Mouse (Mus musculus): Measurements from ENCODE around the gene Unc5cl. TPM values are rescaled to one million over a fixed set of nuclear protein-coding genes. Genes with fewer than 3 reads are reported as not detected.

Unc5cl gene
- polyA plus RNA-seq, 1 experiment from 2014 or later = 0.33 TPM

DNA sequence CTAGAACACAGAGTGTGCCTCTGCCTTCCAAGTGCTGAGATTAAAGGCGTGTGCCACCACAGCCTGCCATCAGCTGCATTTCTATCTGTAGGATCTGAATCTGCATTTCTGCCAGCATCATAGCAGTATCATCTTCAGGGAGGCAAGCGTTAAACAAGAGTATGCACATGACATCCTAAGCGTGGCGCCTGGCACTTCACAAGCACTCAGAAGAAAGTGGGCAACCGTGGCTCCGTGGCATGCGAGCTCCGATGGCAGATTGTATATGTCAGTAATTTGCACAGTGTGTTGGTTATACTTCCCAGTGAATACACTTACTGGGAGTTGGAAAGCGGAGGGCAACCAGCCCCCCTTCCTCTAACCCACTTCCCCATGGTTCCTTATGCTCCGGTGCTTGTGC is 25.3 kb downstream of the Unc5cl start:
- 82% methylated on average over 10 of the region's 10 CpGs for WGBS
- Histone ChIP-seq H3K27me3 (no peaks in the 10 kb centered on the region), H3K9me3 (replicated peaks) (no peaks in the 10 kb centered on the region), H3K4me3 (no peak overlapping the region), H3K36me3 (no peaks in the 10 kb centered on the region), H3K9ac (no peak overlapping the region), H3K4me2 (no peak overlapping the region), H3K4me1 (replicated peaks) (no peaks in the 10 kb centered on the region), H3K27ac (no peak overlapping the region)
- ATAC-seq (replicated peaks; ENCODE audit: insufficient number of reproducible peaks, insufficient read depth, low FRiP score, low read depth) = no peak

DNA sequence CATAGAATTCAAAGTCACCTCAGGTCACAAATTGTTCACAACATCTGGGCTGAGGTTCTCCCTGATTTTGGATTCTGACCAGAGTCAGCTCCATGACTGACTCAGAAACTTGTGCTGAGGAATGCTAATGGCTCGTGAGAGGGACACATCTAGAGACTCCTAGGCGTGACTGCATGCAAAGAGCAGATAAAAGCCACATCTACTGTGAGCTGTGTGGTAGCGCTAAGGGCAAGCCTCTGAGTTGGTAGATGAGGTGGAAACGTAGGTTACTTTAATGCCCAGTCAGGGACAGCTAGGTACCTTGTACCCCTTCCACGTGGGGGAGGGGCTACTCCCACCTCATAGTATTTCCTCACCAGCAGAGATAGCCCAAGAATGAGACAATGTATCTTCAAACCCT is 29.1 kb downstream of the Unc5cl start:
- Histone ChIP-seq H3K27ac (no peak overlapping the region), H3K27me3 (no peaks in the 10 kb centered on the region), H3K4me1 (replicated peaks) (no peaks in the 10 kb centered on the region), H3K4me3 (no peak overlapping the region), H3K4me2 (no peak overlapping the region), H3K9ac (no peak overlapping the region), H3K36me3 (no peaks in the 10 kb centered on the region), H3K9me3 (replicated peaks) (no peaks in the 10 kb centered on the region)
- 59% methylated on average over 5 of the region's 5 CpGs for WGBS
- ATAC-seq (replicated peaks; ENCODE audit: insufficient number of reproducible peaks, insufficient read depth, low FRiP score, low read depth) = no peak

DNA sequence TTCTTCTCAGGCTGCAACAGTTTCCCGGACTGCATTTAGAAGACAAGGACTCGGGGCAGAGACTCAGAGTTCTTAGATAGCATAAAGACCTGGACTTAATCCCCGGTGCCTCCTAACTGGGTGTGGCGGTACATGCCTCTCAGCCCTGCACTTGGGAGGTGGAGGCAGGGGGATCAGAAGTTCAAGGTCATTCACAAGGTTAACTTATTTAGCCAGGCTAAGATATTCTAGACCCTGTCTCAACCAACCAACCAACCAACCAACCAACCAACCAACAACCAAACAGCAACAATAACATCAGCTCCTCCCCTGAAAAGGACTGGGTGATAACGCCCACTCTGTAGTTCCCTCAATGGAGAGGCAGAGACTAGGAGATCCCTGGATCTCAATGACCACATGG is 29.5 kb downstream of the Unc5cl start:
- H3K4me2 ChIP-seq = no peak overlapping the region
- H3K4me3 ChIP-seq = no peak overlapping the region
- H3K27me3 ChIP-seq = no peaks in the 10 kb centered on the region
- H3K9ac ChIP-seq = no peak overlapping the region
- ATAC-seq (replicated peaks; ENCODE audit: insufficient number of reproducible peaks, insufficient read depth, low FRiP score, low read depth) = no peak
- no peaks in the 10 kb centered on the region for H3K36me3 ChIP-seq
- no peaks in the 10 kb centered on the region for H3K4me1 ChIP-seq (replicated peaks)
- WGBS = 83% methylated on average over 5 of the region's 5 CpGs
- no peaks in the 10 kb centered on the region for H3K9me3 ChIP-seq (replicated peaks)
- H3K27ac ChIP-seq = no peak overlapping the region

DNA sequence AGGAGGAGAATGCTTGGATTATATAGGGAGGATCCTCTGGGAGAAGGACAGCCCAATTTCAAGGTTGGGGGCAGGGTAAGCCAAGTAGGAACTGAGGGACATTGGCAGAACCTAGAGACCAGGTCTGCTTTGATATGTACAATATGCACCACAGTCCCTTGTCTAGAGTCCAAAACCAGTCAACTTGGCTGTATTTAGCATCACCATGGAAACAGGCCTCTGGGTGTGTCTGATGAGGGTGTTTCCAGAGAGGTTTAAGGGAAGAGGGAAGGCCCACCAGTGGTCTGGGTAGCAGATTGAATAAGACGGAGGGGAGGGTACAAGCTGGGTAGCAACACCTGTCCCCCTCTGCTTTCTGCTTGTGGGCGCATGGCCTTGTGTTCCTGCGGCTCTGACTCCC is 34.8 kb downstream of the Unc5cl start:
- no peaks in the 10 kb centered on the region for H3K36me3 ChIP-seq
- no peaks in the 10 kb centered on the region for H3K27me3 ChIP-seq
- no peak overlapping the region for H3K9ac ChIP-seq
- no peaks in the 10 kb centered on the region for H3K4me1 ChIP-seq (replicated peaks)
- no peak overlapping the region for H3K4me2 ChIP-seq
- H3K4me3 ChIP-seq = no peak overlapping the region
- no peaks in the 10 kb centered on the region for H3K9me3 ChIP-seq (replicated peaks)
- WGBS = 82% methylated on average over 3 of the region's 3 CpGs
- H3K27ac ChIP-seq = no peak overlapping the region
- ATAC-seq (replicated peaks; ENCODE audit: insufficient number of reproducible peaks, insufficient read depth, low FRiP score, low read depth) = no peak

DNA sequence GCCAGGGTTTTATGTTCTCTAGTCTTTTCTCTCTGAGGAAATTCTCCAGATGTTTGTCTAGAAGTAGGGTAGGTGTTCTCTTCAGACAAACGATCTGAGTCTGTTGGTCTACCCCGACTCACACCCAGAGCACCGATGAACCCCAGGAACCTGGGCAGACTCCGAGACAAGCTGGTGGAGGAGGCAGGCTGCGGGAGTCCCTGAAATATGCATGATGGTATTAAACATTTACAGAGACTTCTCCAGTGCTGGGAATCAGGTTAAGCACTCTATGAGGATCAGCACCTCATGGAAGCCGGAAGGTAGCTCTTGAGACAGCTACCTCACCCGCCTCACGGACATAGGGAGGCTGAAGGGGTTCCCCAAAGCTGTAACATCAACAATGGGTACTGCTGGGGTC is 37.9 kb downstream of the Unc5cl start:
- no peaks in the 10 kb centered on the region for H3K36me3 ChIP-seq

DNA sequence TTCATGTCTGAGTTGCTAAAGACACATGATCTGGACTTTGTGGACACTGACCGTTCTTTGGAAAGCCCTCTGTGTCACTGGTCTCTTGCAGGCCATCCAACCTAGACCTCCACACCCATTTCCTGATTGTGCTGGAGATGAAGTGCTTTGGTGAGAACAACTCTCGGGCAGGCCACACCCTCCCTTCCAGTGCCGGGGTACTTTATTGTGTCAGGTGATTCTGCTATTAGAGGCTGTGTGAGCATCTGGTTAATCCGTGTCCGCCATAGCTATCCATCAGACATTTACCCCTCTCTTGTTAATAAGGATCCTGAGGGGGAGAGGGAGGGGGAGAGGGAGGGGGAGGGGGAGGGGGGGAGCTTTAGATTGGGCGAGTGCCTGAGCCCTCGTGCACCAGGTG is 38.9 kb downstream of the Unc5cl start:
- Histone ChIP-seq H3K4me1 (replicated peaks) (no peaks in the 10 kb centered on the region), H3K4me3 (no peak overlapping the region), H3K27me3 (no peaks in the 10 kb centered on the region), H3K4me2 (no peak overlapping the region), H3K9me3 (replicated peaks) (no peaks in the 10 kb centered on the region), H3K36me3 (no peaks in the 10 kb centered on the region), H3K9ac (no peak overlapping the region), H3K27ac (no peak overlapping the region)
- ATAC-seq (replicated peaks; ENCODE audit: insufficient number of reproducible peaks, insufficient read depth, low FRiP score, low read depth) = no peak
- whole genome bisulfite sequencing = 64% methylated on average over 7 of the region's 7 CpGs

More for the DNA sequence above, 37.9 kb downstream of the Unc5cl start:
- Histone ChIP-seq H3K4me1 (replicated peaks) (no peaks in the 10 kb centered on the region), H3K9ac (no peak overlapping the region), H3K9me3 (replicated peaks) (no peaks in the 10 kb centered on the region), H3K4me2 (no peak overlapping the region), H3K27ac (no peak overlapping the region), H3K27me3 (no peaks in the 10 kb centered on the region), H3K4me3 (no peak overlapping the region)
- WGBS = 85% methylated on average over 8 of the region's 8 CpGs
- no peak for ATAC-seq (replicated peaks; ENCODE audit: insufficient number of reproducible peaks, insufficient read depth, low FRiP score, low read depth)

DNA sequence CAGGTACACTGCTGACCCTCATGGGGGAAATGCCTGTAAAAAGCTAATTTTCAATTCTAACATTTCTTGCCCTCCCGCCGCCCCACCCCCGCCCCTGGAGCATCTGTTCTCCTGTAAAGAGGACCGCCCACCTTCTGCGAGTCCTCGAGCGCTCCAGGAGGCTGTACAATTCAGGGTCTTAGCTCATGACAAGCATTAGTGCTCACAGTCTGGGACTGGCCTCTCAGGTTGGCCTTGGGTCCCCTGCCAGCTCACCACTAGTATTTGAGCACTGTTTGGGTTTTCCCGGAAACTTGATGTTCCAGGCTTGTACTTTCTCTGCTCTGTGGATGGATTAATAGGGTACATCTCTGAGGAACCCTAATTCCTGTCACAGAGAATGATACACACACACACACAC is 39.3 kb downstream of the Unc5cl start:
- 56% methylated on average over 8 of the region's 8 CpGs for WGBS
- H3K9ac ChIP-seq = no peak overlapping the region
- no peaks in the 10 kb centered on the region for H3K36me3 ChIP-seq
- no peak overlapping the region for H3K4me2 ChIP-seq
- no peak overlapping the region for H3K4me3 ChIP-seq
- no peak for ATAC-seq (replicated peaks; ENCODE audit: insufficient number of reproducible peaks, insufficient read depth, low FRiP score, low read depth)
- H3K27ac ChIP-seq = no peak overlapping the region
- H3K27me3 ChIP-seq = no peaks in the 10 kb centered on the region
- H3K4me1 ChIP-seq (replicated peaks) = no peaks in the 10 kb centered on the region
- no peaks in the 10 kb centered on the region for H3K9me3 ChIP-seq (replicated peaks)

DNA sequence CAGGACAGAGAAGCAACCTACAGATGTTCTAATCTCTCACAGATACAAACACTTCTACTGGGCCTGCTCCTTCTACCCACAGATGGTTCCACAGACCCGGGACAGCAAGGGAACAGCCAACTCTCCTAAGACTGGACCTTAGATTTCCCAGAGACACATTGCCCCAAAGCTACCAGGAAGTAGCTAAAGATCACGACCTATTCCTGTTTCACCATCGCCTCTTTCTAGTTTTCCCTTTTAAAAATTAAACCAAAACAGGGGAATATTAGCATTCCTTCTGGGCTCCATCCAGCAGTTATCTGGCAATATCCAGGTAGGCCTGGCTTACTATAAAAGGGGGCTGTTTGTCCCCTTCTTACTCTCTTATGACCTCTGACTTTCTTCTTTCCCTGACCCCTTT is 43.3 kb downstream of the Unc5cl start:
- Histone ChIP-seq H3K27me3 (no peaks in the 10 kb centered on the region), H3K4me1 (replicated peaks) (no peaks in the 10 kb centered on the region), H3K9me3 (replicated peaks) (no peaks in the 10 kb centered on the region), H3K4me3 (no peak overlapping the region), H3K27ac (no peak overlapping the region), H3K9ac (no peak overlapping the region), H3K36me3 (no peaks in the 10 kb centered on the region), H3K4me2 (no peak overlapping the region)
- WGBS = 61% methylated on average over 3 of the region's 3 CpGs
- ATAC-seq (replicated peaks; ENCODE audit: insufficient number of reproducible peaks, insufficient read depth, low FRiP score, low read depth) = no peak

DNA sequence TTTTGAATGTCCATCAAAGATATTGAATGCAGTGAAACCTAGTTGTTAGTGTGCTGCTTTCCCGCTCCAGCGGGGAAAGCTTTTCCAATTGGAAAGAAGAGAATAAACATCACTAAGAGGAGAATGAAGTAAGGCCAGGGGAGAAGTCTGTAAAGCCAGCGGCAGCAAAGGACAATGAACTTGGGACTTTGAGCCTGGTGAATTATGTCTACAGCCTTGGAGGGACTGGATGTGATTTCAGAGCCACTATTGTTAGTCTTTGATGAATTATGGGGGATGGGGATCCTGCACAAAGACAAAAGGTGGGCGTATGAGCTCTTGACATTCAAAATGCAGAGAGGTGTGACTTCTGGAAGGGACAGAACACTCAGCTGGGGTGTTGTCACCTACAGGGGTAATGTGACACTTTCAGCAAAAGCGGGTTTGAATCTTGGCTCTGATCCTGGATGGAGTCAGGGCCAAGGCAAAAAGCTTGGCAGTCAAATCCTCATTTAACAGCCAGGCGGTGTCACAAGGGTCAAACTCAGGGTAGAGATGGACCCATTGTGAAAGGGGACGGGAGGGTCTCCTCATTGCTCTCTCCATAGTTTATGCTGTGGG is 46.2 kb downstream of the Unc5cl start:
- Histone ChIP-seq H3K27ac (no peak overlapping the region), H3K9ac (no peak overlapping the region), H3K4me1 (replicated peaks) (peaks cover 5% of the 10 kb centered on the region), H3K27me3 (no peaks in the 10 kb centered on the region), H3K4me3 (no peak overlapping the region), H3K36me3 (no peaks in the 10 kb centered on the region), H3K4me2 (no peak overlapping the region), H3K9me3 (replicated peaks) (no peaks in the 10 kb centered on the region)
- ATAC-seq (replicated peaks; ENCODE audit: insufficient number of reproducible peaks, insufficient read depth, low FRiP score, low read depth) = no peak
- WGBS = 70% methylated on average over 7 of the region's 7 CpGs

DNA sequence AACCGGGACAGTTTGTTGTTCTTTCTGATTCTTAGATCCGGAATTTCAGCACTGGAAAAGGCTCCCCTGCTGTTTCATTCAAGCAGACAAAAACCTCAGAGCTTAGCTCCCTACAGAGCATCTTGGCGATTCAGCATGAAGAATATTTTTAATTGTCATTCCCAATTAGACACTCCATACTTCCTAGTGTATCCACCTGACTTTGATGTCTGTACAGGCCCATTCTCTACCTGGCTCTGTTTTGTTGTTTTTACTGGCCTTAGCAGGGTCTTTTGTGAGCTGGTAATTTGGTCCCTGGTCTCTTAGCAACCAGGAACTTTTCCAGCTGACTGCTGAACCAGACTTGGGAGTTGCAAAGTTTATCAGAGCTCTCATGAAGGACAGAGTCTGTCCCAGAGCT is 50.3 kb downstream of the Unc5cl start:
- Histone ChIP-seq H3K9me3 (replicated peaks) (no peaks in the 10 kb centered on the region), H3K36me3 (no peaks in the 10 kb centered on the region), H3K4me3 (no peak overlapping the region), H3K4me1 (replicated peaks) (peaks cover 5% of the 10 kb centered on the region), H3K9ac (no peak overlapping the region), H3K27ac (peak overlapping the region; percentile 41), H3K4me2 (no peak overlapping the region), H3K27me3 (no peaks in the 10 kb centered on the region)
- ATAC-seq (replicated peaks; ENCODE audit: insufficient number of reproducible peaks, insufficient read depth, low FRiP score, low read depth) = peak; percentile 36; the same call in 1 of the 2 replicates
- 25% methylated on average over 3 of the region's 3 CpGs for WGBS

DNA sequence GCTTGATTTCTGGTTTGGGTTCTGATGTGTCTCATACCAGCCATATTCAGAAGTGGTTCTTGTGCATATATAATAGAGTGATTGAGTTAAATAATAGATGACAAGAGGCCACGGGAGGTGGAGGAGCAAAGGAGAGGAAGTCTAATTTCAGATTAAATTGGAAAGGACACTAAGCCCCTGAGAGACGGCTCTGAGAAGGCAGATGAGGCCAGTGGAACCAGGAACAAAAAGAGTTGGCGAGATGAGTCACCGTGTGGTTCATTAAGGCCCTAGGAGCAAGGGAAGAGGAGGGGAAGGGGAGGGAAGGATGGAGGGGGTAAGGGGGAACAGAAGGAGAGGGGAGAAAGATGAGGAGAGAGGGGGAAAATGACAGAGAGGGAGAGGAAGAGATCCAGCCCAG is 52.3 kb downstream of the Unc5cl start:
- 50% methylated on average over 4 of the region's 4 CpGs for WGBS
- ATAC-seq (replicated peaks; ENCODE audit: insufficient number of reproducible peaks, insufficient read depth, low FRiP score, low read depth) = no peak
- H3K4me2 ChIP-seq = no peak overlapping the region
- no peaks in the 10 kb centered on the region for H3K27me3 ChIP-seq
- no peak overlapping the region for H3K4me3 ChIP-seq
- H3K9me3 ChIP-seq (replicated peaks) = no peaks in the 10 kb centered on the region
- H3K36me3 ChIP-seq = no peaks in the 10 kb centered on the region
- H3K9ac ChIP-seq = no peak overlapping the region
- peaks cover 5% of the 10 kb centered on the region for H3K4me1 ChIP-seq (replicated peaks)
- no peak overlapping the region for H3K27ac ChIP-seq

DNA sequence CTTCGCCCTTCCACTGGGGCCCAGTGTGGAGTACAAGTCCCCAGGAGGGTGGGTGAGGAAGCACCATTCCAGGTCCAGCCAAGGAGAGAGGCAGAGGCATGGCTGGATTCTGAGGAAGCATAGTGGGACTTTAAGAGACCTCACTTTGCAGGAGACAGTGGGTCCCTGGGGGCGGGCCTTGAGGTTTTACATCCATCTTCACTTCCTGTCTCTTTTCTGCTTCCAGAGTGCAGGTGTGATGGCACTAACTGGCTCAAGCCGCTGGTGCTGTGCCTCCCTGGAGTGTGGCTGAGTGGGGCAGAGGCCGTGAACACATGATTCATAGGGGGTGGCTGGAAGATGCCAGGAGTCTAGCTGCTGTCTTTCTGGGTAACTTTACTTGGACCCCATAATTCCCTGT is 54.9 kb downstream of the Unc5cl start:
- Histone ChIP-seq H3K9ac (no peak overlapping the region), H3K4me3 (no peak overlapping the region), H3K27me3 (no peaks in the 10 kb centered on the region), H3K36me3 (no peaks in the 10 kb centered on the region), H3K27ac (no peak overlapping the region), H3K9me3 (replicated peaks) (no peaks in the 10 kb centered on the region), H3K4me2 (no peak overlapping the region), H3K4me1 (replicated peaks) (peaks cover 5% of the 10 kb centered on the region)
- ATAC-seq (replicated peaks; ENCODE audit: insufficient number of reproducible peaks, insufficient read depth, low FRiP score, low read depth) = no peak
- 84% methylated on average over 4 of the region's 4 CpGs for WGBS
